Mouse (Mus musculus) stomach, postnatal 0 days (tissue): Measurements from ENCODE around the gene Slain2. TPM values are rescaled to one million over a fixed set of nuclear protein-coding genes. Genes with fewer than 3 reads are reported as not detected.

Source experiments
- ATAC-seq: fragments of 200-750 bp; cut with Nextera tagmentation; 2 replicates; pipeline ENCODE4 v1.8.0; 2017; ENCODE audit not compliant: low FRiP score, low TSS enrichment
- DNase-seq: peaks from one replicate; pipeline ENCODE4 v3.0.0-alpha.2; 2016; ENCODE audit warnings: low spot score
- H3K27ac ChIP-seq: fragments of 300-500 bp; sonication (generic); replicated peaks from 2 replicates; pipeline ENCODE4 v1.5.1; 2014; ENCODE audit warnings: mild to moderate bottlenecking, control low read depth
- H3K27me3 ChIP-seq: fragments of 300-500 bp; sonication (generic); 2 replicates; pipeline ENCODE4 v1.6.1; 2014; ENCODE audit warnings: low read length; ENCODE audit not compliant: control insufficient read depth, insufficient read depth
- H3K36me3 ChIP-seq: fragments of 300-500 bp; sonication (generic); 2 replicates; pipeline ENCODE4 v1.6.1; 2014; ENCODE audit warnings: low read length, mixed read lengths; ENCODE audit not compliant: control insufficient read depth, insufficient read depth
- H3K4me1 ChIP-seq: fragments of 300-500 bp; sonication (generic); replicated peaks from 2 replicates; pipeline ENCODE4 v1.6.1; 2014; ENCODE audit warnings: antibody characterized with exemption; ENCODE audit not compliant: control insufficient read depth, insufficient read depth
- H3K4me2 ChIP-seq: fragments of 300-500 bp; sonication (generic); replicated peaks from 2 replicates; pipeline ENCODE4 v1.6.1; 2014; ENCODE audit warnings: low read depth, mild to moderate bottlenecking, control low read depth, moderate library complexity
- H3K4me3 ChIP-seq: fragments of 300-500 bp; sonication (generic); 2 replicates; pipeline ENCODE4 v1.5.1; 2014; ENCODE audit warnings: low read depth, low read length, control low read depth
- H3K9ac ChIP-seq: fragments of 300-500 bp; sonication (generic); 2 replicates; pipeline ENCODE4 v1.6.1; 2014; ENCODE audit warnings: mild to moderate bottlenecking, low read length, control low read depth, mixed read lengths
- H3K9me3 ChIP-seq: fragments of 300-500 bp; sonication (generic); 2 replicates; pipeline ENCODE4 v1.6.1; 2016; ENCODE audit warnings: low read length; ENCODE audit not compliant: control insufficient read depth
- CTCF ChIP-seq: IDR thresholded peaks from 2 replicates; pipeline ENCODE4 v1.5.1; 2016; ENCODE audit warnings: antibody characterized with exemption, low read depth, mild to moderate bottlenecking, moderate library complexity
- EP300 ChIP-seq: optimal IDR thresholded peaks from 2 replicates; pipeline ENCODE3; 2016; ENCODE audit warnings: antibody characterized with exemption
- WGBS: fragments of 180-500 bp; shearing (Covaris S2); extraction: QIAGEN DNeasy Blood & Tissue Kit; methylation state at CpG from one replicate; pipeline ENCODE4 v1.1.7; 2014; 5-methylcytosine and 5-hydroxymethylcytosine counted together
- polyA plus RNA-seq: library from polyadenylated mRNA; unstranded; fragments of >200 nt; fragmentation: Nextera tagmentation; extraction: Ambion mirVana; gene quantifications from 2 replicates; pipeline ENCODE4 v1.2.1, GENCODE M21; 2015

The Slain2 gene
- polyA plus RNA-seq, 1 experiment from 2014 or later: 10.0 TPM

GRCm38 (mm10) chr5:72950252-72950651 lies 36.1 kb downstream of the Slain2 start:
- Histone ChIP-seq H3K9me3 (no peaks in the 10 kb centered on the region), H3K27ac (no peak overlapping the region), H3K4me1 (0 out of 2 replicates have a peak, but pooled peaks cover 2% of the 10 kb centered on the region), H3K4me3 (no peak overlapping the region), H3K4me2 (no peak overlapping the region), H3K36me3 (no peaks in the 10 kb centered on the region), H3K9ac (no peak overlapping the region), H3K27me3 (no peaks in the 10 kb centered on the region)
- TF ChIP-seq EP300: no peak
- TF ChIP-seq CTCF: no peak
- DNase-seq: no peak
- ATAC-seq: no peak
- WGBS: 84% methylated on average over 2 of the region's 2 CpGs

- Histone ChIP-seq H3K36me3 (peaks cover 4% of the 10 kb centered on the region; the same call in 1 of the 2 replicates), H3K4me1 (0 out of 2 replicates have a peak, but pooled peaks cover 2% of the 10 kb centered on the region), H3K9ac (no peak overlapping the region), H3K27me3 (no peaks in the 10 kb centered on the region), H3K4me3 (no peak overlapping the region), H3K27ac (no peak overlapping the region), H3K4me2 (no peak overlapping the region), H3K9me3 (no peaks in the 10 kb centered on the region)
- DNase-seq (no peak), ATAC-seq (no peak)
- WGBS: 50% methylated on average over 3 of the region's 3 CpGs
- TF ChIP-seq CTCF (no peak), EP300 (no peak)
Observed at GRCm38 (mm10) chr5:72953996-72954604, 40.0 kb downstream of the Slain2 start.

- TF ChIP-seq EP300 (no peak), CTCF (no peak)
- Histone ChIP-seq H3K9me3 (no peaks in the 10 kb centered on the region), H3K9ac (no peak overlapping the region), H3K4me1 (0 out of 2 replicates have a peak, but pooled peaks cover 2% of the 10 kb centered on the region), H3K27me3 (no peaks in the 10 kb centered on the region), H3K4me2 (no peak overlapping the region), H3K4me3 (no peak overlapping the region), H3K36me3 (peaks cover 4% of the 10 kb centered on the region; the same call in 1 of the 2 replicates), H3K27ac (no peak overlapping the region)
- DNase-seq (no peak), ATAC-seq (no peak)
- 85% methylated on average over 17 of the region's 17 CpGs for WGBS
Observed at GRCm38 (mm10) chr5:72957281-72957680, 43.2 kb downstream of the Slain2 start.

- DNase-seq: no peak
- 73% methylated on average over 6 of the region's 6 CpGs for WGBS
- no peaks in the 10 kb centered on the region for H3K9me3 ChIP-seq
- H3K36me3 ChIP-seq: peaks cover 4% of the 10 kb centered on the region; the same call in 1 of the 2 replicates
- ATAC-seq: no peak
- H3K4me2 ChIP-seq: no peak overlapping the region
- no peaks in the 10 kb centered on the region for H3K27me3 ChIP-seq
- H3K4me1 ChIP-seq: no peaks in the 10 kb centered on the region
- TF ChIP-seq CTCF (peak; percentile 37), EP300 (no peak)
- H3K9ac ChIP-seq: no peak overlapping the region
- no peak overlapping the region for H3K27ac ChIP-seq
- H3K4me3 ChIP-seq: no peak overlapping the region
Observed at GRCm38 (mm10) chr5:72960096-72960495, 46.0 kb downstream of the Slain2 start.

- Histone ChIP-seq H3K9me3 (no peaks in the 10 kb centered on the region), H3K4me2 (no peak overlapping the region), H3K27me3 (no peaks in the 10 kb centered on the region), H3K27ac (no peak overlapping the region), H3K36me3 (peaks cover 4% of the 10 kb centered on the region; the same call in 1 of the 2 replicates), H3K4me1 (no peaks in the 10 kb centered on the region), H3K9ac (no peak overlapping the region), H3K4me3 (no peak overlapping the region)
- no peak for TF ChIP-seq EP300
- TF ChIP-seq CTCF: no peak
- DNase-seq (no peak), ATAC-seq (no peak)
- WGBS: 56% methylated on average over 3 of the region's 3 CpGs
Observed at GRCm38 (mm10) chr5:72965706-72966105, 51.6 kb downstream of the Slain2 start.

GRCm38 (mm10) chr5:72972435-72972834 lies 58.3 kb downstream of the Slain2 start:
- Histone ChIP-seq H3K9me3 (no peaks in the 10 kb centered on the region), H3K4me1 (no peaks in the 10 kb centered on the region), H3K9ac (no peak overlapping the region), H3K4me3 (no peak overlapping the region), H3K4me2 (no peak overlapping the region), H3K27me3 (no peaks in the 10 kb centered on the region), H3K36me3 (peaks cover 4% of the 10 kb centered on the region), H3K27ac (peak overlapping the region; percentile 3; the same call in 1 of the 2 replicates)
- 47% methylated on average over 4 of the region's 4 CpGs for WGBS
- DNase-seq: no peak
- no peak for ATAC-seq
- no peak for TF ChIP-seq EP300
- TF ChIP-seq CTCF: no peak
